Mouse (Mus musculus) heart, embryonic 13.5 days (tissue): ENCODE results near the gene Tcp11x2. TPM values are rescaled to one million over a fixed set of nuclear protein-coding genes. Genes with fewer than 3 reads are reported as not detected.

Source experiments
- ATAC-seq: fragments of 200-750 bp; cut with Nextera tagmentation; 2 replicates; pipeline ENCODE4 v1.8.0; 2017; ENCODE audit warnings: moderate TSS enrichment; ENCODE audit not compliant: insufficient number of reproducible peaks, low FRiP score, low TSS enrichment; ENCODE audit errors: extremely low read depth
- H3K27ac ChIP-seq: fragments of 300-500 bp; sonication (generic); replicated peaks from 2 replicates; pipeline ENCODE4 v1.5.1; 2015; ENCODE audit warnings: moderate library complexity, mild to moderate bottlenecking, inconsistent platforms
- H3K27me3 ChIP-seq: fragments of 300-500 bp; sonication (generic); replicated peaks from 2 replicates; pipeline ENCODE4 v1.6.1; 2015; ENCODE audit warnings: mild to moderate bottlenecking, inconsistent platforms
- H3K36me3 ChIP-seq: fragments of 300-500 bp; sonication (generic); 2 replicates; pipeline ENCODE4 v1.6.1; 2015; ENCODE audit warnings: mild to moderate bottlenecking, inconsistent platforms
- H3K4me1 ChIP-seq: fragments of 300-500 bp; sonication (generic); 2 replicates; pipeline ENCODE4 v1.6.1; 2015; ENCODE audit warnings: inconsistent platforms
- H3K4me2 ChIP-seq: fragments of 300-500 bp; sonication (generic); 2 replicates; pipeline ENCODE4 v1.6.1; 2015; ENCODE audit warnings: inconsistent platforms, mild to moderate bottlenecking, moderate library complexity
- H3K4me3 ChIP-seq: fragments of 300-500 bp; sonication (generic); 2 replicates; pipeline ENCODE4 v1.5.1; 2015; ENCODE audit warnings: moderate library complexity, mild to moderate bottlenecking, inconsistent platforms
- H3K9ac ChIP-seq: fragments of 300-500 bp; sonication (generic); 2 replicates; pipeline ENCODE4 v1.6.1; 2015; ENCODE audit warnings: inconsistent platforms, mild to moderate bottlenecking, moderate library complexity
- H3K9me3 ChIP-seq: fragments of 300-500 bp; sonication (generic); 2 replicates; pipeline ENCODE4 v1.6.1; 2016; ENCODE audit warnings: inconsistent platforms
- WGBS: fragments of 180-500 bp; shearing (Covaris S2); methylation state at CpG from one replicate; pipeline ENCODE4 v1.1.7; 2015; ENCODE audit warnings: mixed read lengths; 5-methylcytosine and 5-hydroxymethylcytosine counted together
- polyA plus RNA-seq: library from polyadenylated mRNA; unstranded; fragments of >200 nt; fragmentation: Nextera tagmentation; extraction: Ambion mirVana; gene quantifications from 2 replicates; pipeline ENCODE4 v1.2.1, GENCODE M21; 2015

Tcp11x2 gene
- polyA plus RNA-seq = not detected in 2 replicates

GRCm38 (mm10) chrX:135693633-135694032 lies at the start of gene Tcp11x2:
Tcp11x2 (minus strand) TSS chrX:135693790.
- 44% methylated on average over 1 of the region's 1 CpGs for WGBS
- H3K27me3 ChIP-seq = peaks cover 9% of the 10 kb centered on the region; the same call in 1 of the 2 replicates
- H3K9ac ChIP-seq = no peak within 1 kb of the TSS
- no peak within 1 kb of the TSS for H3K4me3 ChIP-seq
- H3K4me2 ChIP-seq = no peak within 1 kb of the TSS
- H3K4me1 ChIP-seq = no peaks in the 10 kb centered on the region
- no peaks in the 10 kb centered on the region for H3K36me3 ChIP-seq
- no peak within 1 kb of the TSS for H3K27ac ChIP-seq
- H3K9me3 ChIP-seq = no peaks in the 10 kb centered on the region
- no peak for ATAC-seq

DNA sequence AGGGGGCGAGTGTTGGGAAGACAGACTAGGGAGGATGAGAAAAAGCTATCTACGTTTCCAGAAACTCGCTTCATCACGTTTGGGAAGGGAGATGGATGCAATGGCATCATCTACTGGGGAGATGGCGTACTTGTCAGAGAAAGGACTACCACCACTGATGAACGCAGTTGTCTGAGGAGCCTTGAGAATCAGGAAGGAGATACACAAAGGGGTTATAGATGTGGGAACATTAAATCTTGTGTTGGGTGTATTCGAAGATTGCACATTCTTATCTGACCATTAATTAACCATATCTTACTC lies 49.4 kb upstream of the Tcp11x2 start:
- Histone ChIP-seq H3K9me3 (no peaks in the 10 kb centered on the region), H3K4me1 (peaks cover 9% of the 10 kb centered on the region), H3K9ac (peak overlapping the region; percentile 86), H3K27ac (peak overlapping the region; percentile 83; the same call in 1 of the 2 replicates), H3K27me3 (peaks cover 3% of the 10 kb centered on the region; the same call in 1 of the 2 replicates), H3K4me3 (peak overlapping the region; percentile 69), H3K4me2 (peak overlapping the region; percentile 73), H3K36me3 (peaks cover 18% of the 10 kb centered on the region)
- 8% methylated on average over 7 of the region's 7 CpGs for WGBS
- no peak for ATAC-seq

DNA sequence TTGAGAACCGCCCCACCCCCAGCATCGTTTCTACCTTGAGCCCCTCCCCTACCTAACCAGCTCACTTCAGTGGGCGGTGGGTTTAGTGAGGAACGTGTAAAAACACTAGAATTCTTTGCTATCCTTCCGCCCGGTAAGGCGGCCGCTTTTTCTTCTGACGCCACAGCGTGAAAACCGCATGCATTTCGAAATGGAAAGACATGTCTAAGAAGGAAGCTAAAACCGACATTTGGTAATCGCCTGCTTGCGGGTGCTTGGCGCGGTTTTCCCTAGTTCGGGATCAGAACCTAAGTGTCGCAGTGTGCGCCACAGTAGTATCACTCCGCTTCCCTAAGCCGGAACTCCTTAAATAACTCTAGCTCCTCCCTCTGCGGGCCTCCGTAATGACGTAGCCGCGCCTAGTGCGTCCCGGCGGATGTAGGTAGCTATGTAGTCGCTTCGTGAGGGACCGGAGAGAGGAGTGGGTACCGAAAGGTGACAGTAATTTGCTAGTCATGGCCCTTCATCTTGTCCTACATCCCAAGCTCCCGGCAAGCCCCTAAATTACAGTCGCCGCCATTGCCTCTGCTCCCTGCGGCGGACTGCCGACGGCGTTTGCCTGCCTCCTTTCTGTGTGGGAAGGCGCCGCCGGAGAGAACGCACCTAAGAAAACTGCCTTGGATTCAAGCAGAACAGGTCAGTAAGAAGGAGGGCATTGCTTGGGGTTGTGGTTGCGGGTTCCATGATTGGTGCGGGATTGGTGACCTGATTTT lies 48.9 kb upstream of the Tcp11x2 start, which contains the start of the genes Armcx5 and Gprasp1:
Gene Armcx5, plus strand, starts transcription at position 430 of the 752 bp plus-strand sequence.
Gene Gprasp1, plus strand, starts transcription at position 430 of the 752 bp plus-strand sequence.
- peak; percentile 85 for ATAC-seq
- Histone ChIP-seq H3K36me3 (peaks cover 16% of the 10 kb centered on the region), H3K27me3 (peaks cover 3% of the 10 kb centered on the region; the same call in 1 of the 2 replicates), H3K9ac (peak within 1 kb of the TSS; percentile 86), H3K4me1 (peaks cover 9% of the 10 kb centered on the region), H3K9me3 (no peaks in the 10 kb centered on the region), H3K4me3 (peak within 1 kb of the TSS; percentile 69), H3K4me2 (peak within 1 kb of the TSS; percentile 73), H3K27ac (peak within 1 kb of the TSS; percentile 83)
- 13% methylated on average over 48 of the region's 48 CpGs for WGBS

GRCm38 (mm10) chrX:135738730-135739520 lies 45.3 kb upstream of the Tcp11x2 start:
- Histone ChIP-seq H3K9ac (no peak overlapping the region), H3K4me1 (peaks cover 7% of the 10 kb centered on the region), H3K4me2 (no peak overlapping the region), H3K27ac (no peak overlapping the region), H3K4me3 (no peak overlapping the region), H3K27me3 (peaks cover 3% of the 10 kb centered on the region; the same call in 1 of the 2 replicates), H3K9me3 (no peaks in the 10 kb centered on the region), H3K36me3 (no peaks in the 10 kb centered on the region)
- 88% methylated on average over 2 of the region's 2 CpGs for WGBS
- ATAC-seq = no peak

GRCm38 (mm10) chrX:135725161-135725560 lies 31.6 kb upstream of the Tcp11x2 start, which contains the start of gene Tmsb15a:
Tmsb15a (minus strand) TSS chrX:135725261.
- 73% methylated on average over 10 of the region's 10 CpGs for WGBS
- H3K36me3 ChIP-seq = no peaks in the 10 kb centered on the region

GRCm38 (mm10) chrX:135712845-135713244 lies 19.3 kb upstream of the Tcp11x2 start:
- no peak for ATAC-seq
- H3K36me3 ChIP-seq = no peaks in the 10 kb centered on the region
- H3K9ac ChIP-seq = no peak overlapping the region
- WGBS = 42% methylated on average over 2 of the region's 2 CpGs
- H3K4me1 ChIP-seq = no peaks in the 10 kb centered on the region
- no peaks in the 10 kb centered on the region for H3K9me3 ChIP-seq
- no peaks in the 10 kb centered on the region for H3K27me3 ChIP-seq
- H3K27ac ChIP-seq = peak overlapping the region; percentile 48
- no peak overlapping the region for H3K4me3 ChIP-seq
- no peak overlapping the region for H3K4me2 ChIP-seq

More at GRCm38 (mm10) chrX:135725161-135725560, 31.6 kb upstream of the Tcp11x2 start, which contains the start of gene Tmsb15a:
- no peak within 1 kb of the TSS for H3K27ac ChIP-seq
- no peak for ATAC-seq
- no peak within 1 kb of the TSS for H3K4me2 ChIP-seq
- no peak within 1 kb of the TSS for H3K9ac ChIP-seq
- H3K4me1 ChIP-seq = no peaks in the 10 kb centered on the region
- no peak within 1 kb of the TSS for H3K4me3 ChIP-seq
- no peaks in the 10 kb centered on the region for H3K9me3 ChIP-seq
- H3K27me3 ChIP-seq = 0 out of 2 replicates have a peak, but pooled peaks cover 5% of the 10 kb centered on the region

DNA sequence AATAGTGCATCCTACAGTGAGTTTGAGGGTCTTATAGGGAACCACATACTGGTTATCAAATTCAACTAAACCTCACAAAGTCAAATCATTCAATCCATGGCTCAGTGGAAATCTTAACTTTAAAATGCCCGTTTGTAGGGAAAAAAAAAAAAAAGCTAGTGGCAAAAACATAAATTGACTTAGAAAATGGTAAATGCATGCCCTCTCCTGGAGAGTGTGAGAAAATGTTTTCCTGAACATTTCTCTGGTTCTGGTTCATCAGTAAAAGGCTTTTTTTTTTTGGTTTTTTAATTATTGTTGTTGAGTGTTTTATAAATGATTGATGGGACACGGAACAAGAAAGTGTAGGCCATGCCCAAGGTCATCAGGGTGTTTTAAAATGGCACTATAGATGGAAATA lies 10.8 kb upstream of the Tcp11x2 start:
- H3K27me3 ChIP-seq = no peaks in the 10 kb centered on the region
- H3K4me3 ChIP-seq = no peak overlapping the region
- no peaks in the 10 kb centered on the region for H3K36me3 ChIP-seq
- H3K4me1 ChIP-seq = no peaks in the 10 kb centered on the region
- no peak for ATAC-seq
- H3K27ac ChIP-seq = no peak overlapping the region
- H3K4me2 ChIP-seq = no peak overlapping the region
- WGBS = 42% methylated on average over 2 of the region's 2 CpGs
- H3K9ac ChIP-seq = no peak overlapping the region
- H3K9me3 ChIP-seq = no peaks in the 10 kb centered on the region

GRCm38 (mm10) chrX:135703111-135703510 lies 9.5 kb upstream of the Tcp11x2 start:
- H3K4me3 ChIP-seq = no peak overlapping the region
- no peak overlapping the region for H3K9ac ChIP-seq
- no peak overlapping the region for H3K27ac ChIP-seq
- no peaks in the 10 kb centered on the region for H3K4me1 ChIP-seq
- H3K27me3 ChIP-seq = no peaks in the 10 kb centered on the region
- no peak overlapping the region for H3K4me2 ChIP-seq
- 93% methylated on average over 1 of the region's 1 CpGs for WGBS
- no peak for ATAC-seq
- no peaks in the 10 kb centered on the region for H3K36me3 ChIP-seq
- H3K9me3 ChIP-seq = no peaks in the 10 kb centered on the region

- ATAC-seq = no peak
- no peaks in the 10 kb centered on the region for H3K36me3 ChIP-seq
- H3K9ac ChIP-seq = no peak overlapping the region
- H3K4me1 ChIP-seq = no peaks in the 10 kb centered on the region
- H3K9me3 ChIP-seq = no peaks in the 10 kb centered on the region
- no peak overlapping the region for H3K4me3 ChIP-seq
- peaks cover 28% of the 10 kb centered on the region for H3K27me3 ChIP-seq
- no peak overlapping the region for H3K4me2 ChIP-seq
- no peak overlapping the region for H3K27ac ChIP-seq
- WGBS = 67% methylated on average over 3 of the region's 3 CpGs
Measured at GRCm38 (mm10) chrX:135687802-135688201, 5.8 kb downstream of the Tcp11x2 start.

DNA sequence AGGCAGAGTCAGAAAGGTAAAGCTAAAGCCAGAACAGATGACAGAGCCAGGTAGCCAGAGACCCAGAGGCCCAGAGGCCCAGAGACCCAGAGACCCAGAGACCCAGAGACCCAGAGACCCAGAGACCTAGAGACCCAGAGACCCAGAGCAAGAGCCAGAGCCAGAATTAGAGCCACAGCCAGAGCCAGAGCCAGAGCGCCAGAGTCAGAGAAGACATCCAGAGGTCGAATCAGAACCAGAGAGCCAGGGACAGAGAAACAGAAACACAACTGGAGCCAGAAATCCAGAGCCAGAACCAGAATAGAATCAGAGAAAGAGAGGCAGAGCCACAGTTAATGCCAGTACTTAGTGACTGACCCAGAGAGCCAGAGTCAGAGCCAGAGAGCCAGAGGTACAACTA lies 11.7 kb downstream of the Tcp11x2 start:
- no peak overlapping the region for H3K4me3 ChIP-seq
- no peaks in the 10 kb centered on the region for H3K4me1 ChIP-seq
- peaks cover 22% of the 10 kb centered on the region; the same call in 1 of the 2 replicates for H3K27me3 ChIP-seq
- no peaks in the 10 kb centered on the region for H3K9me3 ChIP-seq
- ATAC-seq = no peak
- H3K27ac ChIP-seq = no peak overlapping the region
- H3K9ac ChIP-seq = no peak overlapping the region
- no peak overlapping the region for H3K4me2 ChIP-seq
- 81% methylated on average over 2 of the region's 2 CpGs for WGBS
- H3K36me3 ChIP-seq = no peaks in the 10 kb centered on the region

GRCm38 (mm10) chrX:135652173-135652772 lies 41.3 kb downstream of the Tcp11x2 start:
- Histone ChIP-seq H3K27ac (no peak overlapping the region), H3K4me2 (no peak overlapping the region), H3K9me3 (no peaks in the 10 kb centered on the region), H3K4me1 (no peaks in the 10 kb centered on the region), H3K27me3 (no peaks in the 10 kb centered on the region), H3K4me3 (no peak overlapping the region), H3K36me3 (no peaks in the 10 kb centered on the region), H3K9ac (no peak overlapping the region)
- ATAC-seq = no peak
- 40% methylated on average over 9 of the region's 9 CpGs for WGBS
